Mouse (Mus musculus) heart, adult 2 months (tissue): ENCODE measurements around the gene Grk3. TPM values are rescaled to one million over a fixed set of nuclear protein-coding genes. Genes with fewer than 3 reads are reported as not detected.

Experiments
- DNase-seq, 2 experiments: peaks; one replicate each; pipeline ENCODE4 v3.0.0; 2021
- H3K27ac ChIP-seq: fragments of 200-600 bp; 2 replicates; pipeline ENCODE4 v1.8.1; 2022
- H3K27me3 ChIP-seq: fragments of 200-500 bp; 2 replicates; pipeline ENCODE4 v1.6.1; 2012; ENCODE audit warnings: mild to moderate bottlenecking, low read length, inconsistent platforms, mixed read lengths; ENCODE audit not compliant: control insufficient read depth, insufficient read depth
- H3K36me3 ChIP-seq: fragments of 200-500 bp; 2 replicates; pipeline ENCODE4 v1.6.1; 2012; ENCODE audit warnings: low read length, inconsistent platforms; ENCODE audit not compliant: control insufficient read depth, insufficient read depth
- H3K4me1 ChIP-seq: fragments of 200-500 bp; 2 replicates; pipeline ENCODE4 v1.6.1; 2011; ENCODE audit warnings: low read length; ENCODE audit not compliant: control insufficient read depth, insufficient read depth
- H3K4me3 ChIP-seq: fragments of 200-600 bp; 2 replicates; pipeline ENCODE4 v1.8.1; 2022
- H3K79me2 ChIP-seq: fragments of 200-500 bp; replicated peaks from 2 replicates; pipeline ENCODE4 v1.6.1; 2012; ENCODE audit warnings: mild to moderate bottlenecking, inconsistent platforms, low read length, moderate library complexity, mixed read lengths; ENCODE audit not compliant: control insufficient read depth, insufficient read depth
- H3K9ac ChIP-seq: fragments of 200-500 bp; 2 replicates; pipeline ENCODE4 v1.6.1; 2012; ENCODE audit warnings: low read depth, mild to moderate bottlenecking, control low read depth, inconsistent platforms, low read length, mixed read lengths
- CTCF ChIP-seq: fragments of 200-600 bp; IDR thresholded peaks from 2 replicates; pipeline ENCODE4 v1.8.1; 2022; ENCODE audit warnings: antibody characterized with exemption, mild to moderate bottlenecking, moderate library complexity
- EP300 ChIP-seq: fragments of 200-500 bp; IDR thresholded peaks from 2 replicates; pipeline ENCODE4 v1.6.1; 2011; ENCODE audit warnings: low read depth, low read length, control low read depth; ENCODE audit not compliant: insufficient read depth
- POLR2A ChIP-seq: fragments of 200-500 bp; IDR thresholded peaks from 2 replicates; pipeline ENCODE4 v1.6.1; 2011; ENCODE audit warnings: mild to moderate bottlenecking, low read depth, low read length, control low read depth; ENCODE audit not compliant: insufficient read depth
- WGBS: fragments of 180-500 bp; shearing (Covaris S2); methylation state at CpG from one replicate; pipeline ENCODE4 v1.1.7; 2018; 5-methylcytosine and 5-hydroxymethylcytosine counted together
- intact Hi-C: fragments of 180-260 bp; cut with DNase I; formaldehyde crosslinking; loops from one replicate; pipeline ENCODE4 v1.15.1; 2025
- polyA plus RNA-seq: library from polyadenylated mRNA; depleted of rRNA; stranded (reverse); fragments of >200 nt; gene quantifications from 2 replicates; pipeline ENCODE4 v1.2.3, GENCODE M21; 2012; rRNA removed
- total RNA-seq, 2 experiments: library from RNA; stranded (reverse); gene quantifications; 2 replicates each; pipeline ENCODE4 v1.2.3; 2021

Grk3 gene
- total and polyA plus RNA-seq, 3 experiments = 4.9 to 8.4 (median 5.2) TPM

DNA sequence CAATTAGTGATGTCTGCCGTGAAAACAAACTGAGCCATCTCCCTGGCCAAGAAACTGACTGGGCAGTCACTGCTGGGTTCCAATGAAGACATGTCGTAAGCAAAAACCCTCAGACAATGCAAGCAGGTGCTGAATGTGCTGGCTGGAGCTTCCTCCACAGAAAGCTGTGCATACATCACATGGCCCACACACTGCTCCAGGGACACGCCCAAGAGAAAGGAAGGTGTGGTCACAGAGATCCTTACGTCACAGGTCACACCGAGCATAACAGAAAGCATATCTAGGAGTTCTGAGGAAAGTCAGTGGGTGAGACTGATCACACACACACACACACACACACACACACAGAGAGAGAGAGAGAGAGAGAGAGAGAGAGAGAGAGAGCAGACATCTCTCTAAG lies 147.0 kb downstream of the Grk3 start:
- no peak overlapping the region for H3K27ac ChIP-seq
- intact Hi-C loops = no loop called here
- no peak for TF ChIP-seq EP300
- no peak for TF ChIP-seq POLR2A
- no peak for TF ChIP-seq CTCF

DNA sequence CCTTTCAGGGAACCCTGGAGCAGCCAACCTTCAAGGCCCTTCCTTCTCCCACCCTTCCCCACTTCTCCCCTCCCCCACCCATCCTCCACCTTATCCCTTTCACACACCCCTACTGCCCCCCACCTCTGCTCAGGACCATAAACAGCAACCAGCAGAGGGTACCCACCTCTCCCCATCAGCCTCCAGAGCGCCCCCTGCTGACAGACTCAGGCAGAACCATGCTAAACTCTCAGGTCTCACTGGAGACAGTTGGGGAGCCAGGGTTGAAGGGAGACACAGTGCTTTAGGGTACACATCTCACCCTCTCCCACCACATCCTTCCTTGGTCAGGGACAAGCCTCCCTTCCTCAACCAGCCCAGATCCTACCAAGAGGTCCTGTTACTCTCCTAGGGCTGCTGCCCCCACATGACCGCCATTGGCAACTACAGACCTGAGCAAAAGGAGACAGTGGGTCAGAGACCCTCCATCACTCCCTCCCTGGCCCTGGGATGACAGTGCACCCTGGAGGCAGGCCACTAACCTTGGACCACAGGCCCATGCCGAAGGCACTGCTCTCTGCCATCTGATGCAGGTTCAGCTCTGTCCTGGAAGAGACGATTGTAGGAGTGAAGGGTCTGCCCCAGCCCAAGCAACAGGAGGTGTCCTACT lies 150.7 kb downstream of the Grk3 start:
- Histone ChIP-seq H3K36me3 (no peaks in the 10 kb centered on the region), H3K4me1 (no peaks in the 10 kb centered on the region), H3K79me2 (no peaks in the 10 kb centered on the region), H3K27ac (no peak overlapping the region), H3K9ac (no peak overlapping the region), H3K27me3 (no peaks in the 10 kb centered on the region), H3K4me3 (no peak overlapping the region)
- no peak for DNase-seq
- intact Hi-C loops = loop anchor here (5.0 kb wide), 1 partner anchor 433 kb away; no protein-coding TSS in a partner anchor
- 48% methylated on average over 4 of the region's 4 CpGs for WGBS
- TF ChIP-seq EP300 (no peak), CTCF (peak; percentile 63)

More for the DNA sequence above, 147.0 kb downstream of the Grk3 start:
- Histone ChIP-seq H3K9ac (no peak overlapping the region), H3K4me3 (no peak overlapping the region), H3K27me3 (no peaks in the 10 kb centered on the region), H3K4me1 (no peaks in the 10 kb centered on the region), H3K79me2 (no peaks in the 10 kb centered on the region), H3K36me3 (no peaks in the 10 kb centered on the region)
- 74% methylated on average over 5 of the region's 5 CpGs for WGBS
- DNase-seq = no peak

Other genes with a start within 250 kb of the Grk3 start
- 100 to 1,000 TPM; 198 to 235 TPM for gene Myo18b, start 119.4 kb downstream of the Grk3 start, total RNA-seq
- 74.3 and 111 TPM in 2 replicates for gene Myo18b, start 119.4 kb downstream of the Grk3 start, polyA plus RNA-seq
- not detected for gene Crybb2, start 54.3 kb upstream of the Grk3 start, total RNA-seq
- not detected in 2 replicates for gene Crybb2, start 54.3 kb upstream of the Grk3 start, polyA plus RNA-seq
- 1 to 10 TPM in 1 of 2 experiments, under 1 TPM in 1; 0.68 to 1.5 TPM for gene Crybb3, start 65.8 kb upstream of the Grk3 start, total RNA-seq
- gene Crybb3, start 65.8 kb upstream of the Grk3 start, polyA plus RNA-seq = 2.6 and 4.2 TPM in 2 replicates
- 10 to 100 TPM; 19.2 to 21.4 TPM for gene 2900026A02Rik, start 205.4 kb upstream of the Grk3 start, total RNA-seq
- 18.0 and 24.5 TPM in 2 replicates for gene 2900026A02Rik, start 205.4 kb upstream of the Grk3 start, polyA plus RNA-seq
- not detected for gene Tmem211, start 211.1 kb upstream of the Grk3 start, total RNA-seq
- gene Tmem211, start 211.1 kb upstream of the Grk3 start, polyA plus RNA-seq = not detected in 2 replicates